Mouse (Mus musculus): ENCODE measurements around the gene Cckar. TPM values are rescaled to one million over a fixed set of nuclear protein-coding genes. Genes with fewer than 3 reads are reported as not detected.

Gene Cckar
- total RNA-seq, 1 experiment, result not detected

DNA sequence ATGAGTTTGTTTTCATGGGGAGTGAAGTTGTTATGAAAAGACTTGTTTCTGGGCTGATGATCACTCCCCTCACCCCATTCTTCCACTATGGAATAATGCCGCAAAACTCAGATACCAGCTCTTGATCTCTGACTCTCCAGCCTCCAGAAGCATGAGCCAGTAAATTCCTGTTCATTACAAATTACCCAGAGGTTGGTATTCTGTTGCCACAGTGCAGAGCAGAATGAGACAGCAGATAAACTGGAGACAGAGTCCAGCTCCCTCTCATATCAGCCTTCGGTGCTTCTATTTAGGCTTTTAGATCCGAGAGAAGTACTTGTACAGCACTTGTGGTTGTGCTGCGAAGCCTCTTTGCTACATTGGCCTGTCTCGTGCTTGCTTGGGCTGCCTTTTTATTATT, 18.5 kb upstream of the Cckar start:
- no peak for DNase-seq (ENCODE audit: low read depth, low spot score)
- H3K4me3 ChIP-seq (ENCODE audit: insufficient read depth in 1 of 2, low read depth in 1 of 2, low read length in 2 of 2, poor library complexity in 1 of 2, severe bottlenecking in 1 of 2), result no peak overlapping the region
- no peaks in the 10 kb centered on the region for H3K9me3 ChIP-seq (ENCODE audit: control insufficient read depth, insufficient read depth, low read depth, low read length)
- in situ Hi-C loops (cut with MboI; ENCODE audit: low sequenced_read_pairs in 2 of 2, unreplicated experiment in 2 of 2), result no loop called here
- H3K4me1 ChIP-seq (ENCODE audit: control insufficient read depth in 2 of 2, insufficient read depth in 2 of 2, low read length in 2 of 2, poor library complexity in 1 of 2), result no peaks in the 10 kb centered on the region
- no peaks in the 10 kb centered on the region for H3K36me3 ChIP-seq (ENCODE audit: control insufficient read depth, insufficient read depth, low read length, poor library complexity, severe bottlenecking)
- TF ChIP-seq ZNF384 (IDR thresholded peaks at IDR 0.05; ENCODE audit: low read depth, low read length) (no peak), ZC3H11A (IDR thresholded peaks at IDR 0.05; ENCODE audit: borderline replicate concordance, low read depth, low read length) (no peak), MAFK (IDR thresholded peaks at IDR 0.05; ENCODE audit: insufficient read depth, low read depth, low read length) (no peak), CHD2 (IDR thresholded peaks at IDR 0.05; ENCODE audit: low read depth, low read length) (no peak), HCFC1 (IDR thresholded peaks at IDR 0.05; ENCODE audit: borderline replicate concordance, insufficient read depth, low read length) (no peak)
- H3K27ac ChIP-seq (ENCODE audit: insufficient read depth, low read depth, low read length, poor library complexity, severe bottlenecking), result no peak overlapping the region
- H3K9ac ChIP-seq (ENCODE audit: insufficient read depth, low read depth, low read length, poor library complexity, severe bottlenecking), result no peak overlapping the region

DNA sequence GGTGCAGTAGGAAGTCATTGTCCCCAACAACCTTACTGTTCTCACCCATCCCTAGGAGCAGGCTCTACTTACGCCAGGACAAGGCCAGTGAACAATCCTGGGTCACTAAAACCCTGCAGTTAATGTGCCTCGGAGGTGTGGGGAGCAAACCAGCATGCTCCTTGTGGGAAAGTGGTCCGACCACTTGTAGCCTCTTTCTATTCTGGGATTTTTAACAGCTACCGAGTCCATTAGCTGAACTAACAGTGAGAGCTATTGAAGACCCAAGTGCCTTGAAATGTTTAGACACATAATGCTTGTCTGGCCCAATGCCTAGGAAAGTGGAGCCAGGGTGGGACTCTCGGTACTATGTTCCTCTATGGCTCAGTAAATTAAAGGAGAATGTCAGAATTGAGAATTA, 9.0 kb upstream of the Cckar start:
- no peak overlapping the region for H3K27ac ChIP-seq (ENCODE audit: insufficient read depth, low read depth, low read length, poor library complexity, severe bottlenecking)
- no peaks in the 10 kb centered on the region for H3K9me3 ChIP-seq (ENCODE audit: control insufficient read depth, insufficient read depth, low read depth, low read length)
- peaks cover 0 to 1% of the 10 kb centered on the region in 2 experiments; a peak in 1 of 4 replicates for H3K4me1 ChIP-seq (ENCODE audit: control insufficient read depth in 2 of 2, insufficient read depth in 2 of 2, low read length in 2 of 2, poor library complexity in 1 of 2)
- in situ Hi-C loops (cut with MboI; ENCODE audit: low sequenced_read_pairs in 2 of 2, unreplicated experiment in 2 of 2), result no loop called here
- DNase-seq (ENCODE audit: low read depth, low spot score), result no peak
- no peaks in the 10 kb centered on the region for H3K36me3 ChIP-seq (ENCODE audit: control insufficient read depth, insufficient read depth, low read length, poor library complexity, severe bottlenecking)
- no peak overlapping the region for H3K9ac ChIP-seq (ENCODE audit: insufficient read depth, low read depth, low read length, poor library complexity, severe bottlenecking)
- H3K4me3 ChIP-seq (ENCODE audit: insufficient read depth in 1 of 2, low read depth in 1 of 2, low read length in 2 of 2, poor library complexity in 1 of 2, severe bottlenecking in 1 of 2), result no peak overlapping the region
- TF ChIP-seq HCFC1 (IDR thresholded peaks at IDR 0.05; ENCODE audit: borderline replicate concordance, insufficient read depth, low read length) (no peak), ZC3H11A (IDR thresholded peaks at IDR 0.05; ENCODE audit: borderline replicate concordance, low read depth, low read length) (no peak), MAFK (IDR thresholded peaks at IDR 0.05; ENCODE audit: insufficient read depth, low read depth, low read length) (no peak), ZNF384 (IDR thresholded peaks at IDR 0.05; ENCODE audit: low read depth, low read length) (no peak), CHD2 (IDR thresholded peaks at IDR 0.05; ENCODE audit: low read depth, low read length) (no peak)

DNA sequence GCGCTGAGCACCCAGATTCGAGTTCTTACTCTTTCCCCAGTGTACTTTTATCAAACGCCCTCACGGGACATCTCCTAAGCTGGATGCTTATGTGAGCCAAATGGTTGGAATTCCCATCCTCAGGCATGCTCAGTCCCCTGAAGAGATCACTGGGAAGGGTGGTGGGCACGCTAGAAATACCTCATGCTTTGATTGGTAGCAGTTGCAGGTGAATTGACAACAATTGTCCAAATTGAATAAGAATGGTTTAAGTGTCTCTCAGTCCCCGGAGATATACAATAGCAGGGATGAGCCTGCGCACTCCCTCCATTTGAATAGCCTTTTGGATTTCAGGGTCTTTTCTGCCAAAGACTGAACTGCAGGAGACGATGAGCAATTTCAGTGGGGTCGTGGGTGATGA, 3.8 kb upstream of the Cckar start:
- H3K36me3 ChIP-seq (ENCODE audit: control insufficient read depth, insufficient read depth, low read length, poor library complexity, severe bottlenecking), result no peaks in the 10 kb centered on the region
- no peak overlapping the region for H3K4me3 ChIP-seq (ENCODE audit: insufficient read depth in 1 of 2, low read depth in 1 of 2, low read length in 2 of 2, poor library complexity in 1 of 2, severe bottlenecking in 1 of 2)
- no peak overlapping the region for H3K9ac ChIP-seq (ENCODE audit: insufficient read depth, low read depth, low read length, poor library complexity, severe bottlenecking)
- DNase-seq (ENCODE audit: low read depth, low spot score), result peak; percentile 47
- TF ChIP-seq ZC3H11A (IDR thresholded peaks at IDR 0.05; ENCODE audit: borderline replicate concordance, low read depth, low read length), result no peak
- TF ChIP-seq CHD2 (IDR thresholded peaks at IDR 0.05; ENCODE audit: low read depth, low read length), result no peak
- TF ChIP-seq HCFC1 (IDR thresholded peaks at IDR 0.05; ENCODE audit: borderline replicate concordance, insufficient read depth, low read length), result no peak
- TF ChIP-seq ZNF384 (IDR thresholded peaks at IDR 0.05; ENCODE audit: low read depth, low read length), result no peak
- TF ChIP-seq MAFK (IDR thresholded peaks at IDR 0.05; ENCODE audit: insufficient read depth, low read depth, low read length), result no peak
- no peak overlapping the region for H3K27ac ChIP-seq (ENCODE audit: insufficient read depth, low read depth, low read length, poor library complexity, severe bottlenecking)
- in situ Hi-C loops (cut with MboI; ENCODE audit: low sequenced_read_pairs in 2 of 2, unreplicated experiment in 2 of 2), result no loop called here
- H3K9me3 ChIP-seq (ENCODE audit: control insufficient read depth, insufficient read depth, low read depth, low read length), result no peaks in the 10 kb centered on the region
- peaks cover 0 to 2% of the 10 kb centered on the region in 2 experiments; a peak in 2 of 4 replicates for H3K4me1 ChIP-seq (ENCODE audit: control insufficient read depth in 2 of 2, insufficient read depth in 2 of 2, low read length in 2 of 2, poor library complexity in 1 of 2)

DNA sequence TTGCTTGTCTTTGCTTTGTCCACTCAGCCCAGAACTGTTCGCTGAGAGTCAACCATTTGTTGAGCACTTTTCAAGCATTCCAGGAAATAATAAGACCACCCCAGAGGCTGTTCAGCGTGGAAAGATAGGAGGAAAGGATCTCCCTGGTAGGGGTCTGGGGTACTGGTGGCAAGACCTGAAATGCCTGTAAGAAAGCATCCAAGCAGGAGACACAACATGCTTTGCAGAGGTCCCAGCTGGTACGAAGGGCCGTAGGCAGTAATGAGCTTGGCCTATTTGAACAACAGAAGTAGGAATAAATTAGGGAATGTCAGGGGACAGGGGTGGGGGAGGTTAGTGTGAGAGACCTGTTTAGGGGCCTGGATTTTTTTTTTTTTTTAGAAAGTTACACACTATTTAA, 686 bp upstream of the Cckar start:
- in situ Hi-C loops (cut with MboI; ENCODE audit: low sequenced_read_pairs in 2 of 2, unreplicated experiment in 2 of 2), result no loop called here
- no peak overlapping the region for H3K9ac ChIP-seq (ENCODE audit: insufficient read depth, low read depth, low read length, poor library complexity, severe bottlenecking)
- no peak overlapping the region for H3K4me3 ChIP-seq (ENCODE audit: insufficient read depth in 1 of 2, low read depth in 1 of 2, low read length in 2 of 2, poor library complexity in 1 of 2, severe bottlenecking in 1 of 2)
- DNase-seq (ENCODE audit: low read depth, low spot score), result no peak
- no peak overlapping the region for H3K27ac ChIP-seq (ENCODE audit: insufficient read depth, low read depth, low read length, poor library complexity, severe bottlenecking)
- H3K36me3 ChIP-seq (ENCODE audit: control insufficient read depth, insufficient read depth, low read length, poor library complexity, severe bottlenecking), result no peaks in the 10 kb centered on the region
- TF ChIP-seq ZNF384 (IDR thresholded peaks at IDR 0.05; ENCODE audit: low read depth, low read length) (no peak), MAFK (IDR thresholded peaks at IDR 0.05; ENCODE audit: insufficient read depth, low read depth, low read length) (no peak), ZC3H11A (IDR thresholded peaks at IDR 0.05; ENCODE audit: borderline replicate concordance, low read depth, low read length) (no peak), HCFC1 (IDR thresholded peaks at IDR 0.05; ENCODE audit: borderline replicate concordance, insufficient read depth, low read length) (no peak), CHD2 (IDR thresholded peaks at IDR 0.05; ENCODE audit: low read depth, low read length) (no peak)
- H3K4me1 ChIP-seq (ENCODE audit: control insufficient read depth in 2 of 2, insufficient read depth in 2 of 2, low read length in 2 of 2, poor library complexity in 1 of 2), result peaks cover 0 to 2% of the 10 kb centered on the region in 2 experiments; a peak in 2 of 4 replicates
- no peaks in the 10 kb centered on the region for H3K9me3 ChIP-seq (ENCODE audit: control insufficient read depth, insufficient read depth, low read depth, low read length)

DNA sequence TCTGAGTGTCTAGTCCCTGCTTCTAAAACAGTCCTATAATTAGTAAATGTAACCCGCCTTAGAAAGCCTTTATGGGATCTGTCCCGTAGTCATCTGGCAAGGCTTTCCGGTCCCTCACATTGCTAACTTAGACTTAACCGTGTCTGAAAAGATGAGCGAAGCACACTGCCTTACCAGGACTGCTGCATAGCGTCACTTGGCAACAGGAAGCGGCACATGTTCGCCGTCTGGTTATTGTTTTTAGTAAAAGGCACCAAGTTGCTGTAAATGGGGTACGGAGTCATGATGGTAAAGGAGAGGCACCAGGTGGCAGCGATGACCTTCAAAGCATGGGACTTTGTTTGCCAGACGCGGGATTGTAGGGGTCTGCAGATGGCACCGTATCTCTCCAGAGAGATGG, 4.8 kb downstream of the Cckar start:
- in situ Hi-C loops (cut with MboI; ENCODE audit: low sequenced_read_pairs in 2 of 2, unreplicated experiment in 2 of 2), result no loop called here
- TF ChIP-seq ZC3H11A (IDR thresholded peaks at IDR 0.05; ENCODE audit: borderline replicate concordance, low read depth, low read length), result no peak
- no peak for TF ChIP-seq MAFK (IDR thresholded peaks at IDR 0.05; ENCODE audit: insufficient read depth, low read depth, low read length)
- no peak for TF ChIP-seq CHD2 (IDR thresholded peaks at IDR 0.05; ENCODE audit: low read depth, low read length)
- no peak for TF ChIP-seq ZNF384 (IDR thresholded peaks at IDR 0.05; ENCODE audit: low read depth, low read length)
- TF ChIP-seq HCFC1 (IDR thresholded peaks at IDR 0.05; ENCODE audit: borderline replicate concordance, insufficient read depth, low read length), result no peak

More for the DNA sequence above, 4.8 kb downstream of the Cckar start:
- no peak overlapping the region for H3K9ac ChIP-seq (ENCODE audit: insufficient read depth, low read depth, low read length, poor library complexity, severe bottlenecking)
- no peak for DNase-seq (ENCODE audit: low read depth, low spot score)
- H3K9me3 ChIP-seq (ENCODE audit: control insufficient read depth, insufficient read depth, low read depth, low read length), result no peaks in the 10 kb centered on the region
- H3K4me1 ChIP-seq (ENCODE audit: control insufficient read depth in 2 of 2, insufficient read depth in 2 of 2, low read length in 2 of 2, poor library complexity in 1 of 2), result no peaks in the 10 kb centered on the region
- no peak overlapping the region for H3K27ac ChIP-seq (ENCODE audit: insufficient read depth, low read depth, low read length, poor library complexity, severe bottlenecking)
- H3K4me3 ChIP-seq (ENCODE audit: insufficient read depth in 1 of 2, low read depth in 1 of 2, low read length in 2 of 2, poor library complexity in 1 of 2, severe bottlenecking in 1 of 2), result no peak overlapping the region
- H3K36me3 ChIP-seq (ENCODE audit: control insufficient read depth, insufficient read depth, low read length, poor library complexity, severe bottlenecking), result no peaks in the 10 kb centered on the region

Data from ES-E14 (cell line).